Mouse (Mus musculus) cerebellum, adult 11-12 months (tissue): ENCODE measurements around the gene Gm4187.
"Not testable (repeated sequence)": the region's sequence is repeated elsewhere in the genome, so short reads cannot be mapped to it uniquely, and the experiment has no call there.

Experiments used
- DNase-seq: peaks from one replicate; pipeline ENCODE4 v3.0.0; 2022

The Gm4187 gene

GRCm38 (mm10) chr7:22329617-22330016, at the start of gene Gm4187:
Gene Gm4187 (minus strand): TSS chr7:22329717.
- DNase-seq, result not testable (repeated sequence)

- DNase-seq, result not testable (repeated sequence)
Measured at GRCm38 (mm10) chr7:22370939-22371338, 41.4 kb upstream of the Gm4187 start, which contains the start of gene Gm8660. Gene Gm8660 (minus strand): TSS chr7:22371039.
